Mouse (Mus musculus) heart, postnatal 0 days (tissue): ENCODE data around the gene Btbd11.

Source experiments
- CTCF ChIP-seq: IDR thresholded peaks from 2 replicates; pipeline ENCODE4 v1.5.1; 2016; ENCODE audit warnings: antibody characterized with exemption, control low read depth, low read depth
- EP300 ChIP-seq: IDR thresholded peaks from 2 replicates; pipeline ENCODE4 v1.6.1; 2016; ENCODE audit warnings: antibody characterized with exemption, low read depth

GRCm38 (mm10) chr10:85352505-85352904 lies 34.1 kb upstream of the Btbd11 start:
- TF ChIP-seq CTCF: no peak
- no peak for TF ChIP-seq EP300
